Mouse (Mus musculus): ENCODE results near the gene Acan. TPM values are rescaled to one million over a fixed set of nuclear protein-coding genes. Genes with fewer than 3 reads are reported as not detected.

Gene Acan
- total and polyA plus RNA-seq, 3 experiments: not detected

- Histone ChIP-seq H3K36me3 (ENCODE audit: control insufficient read depth in 1 of 2, insufficient read depth in 2 of 2, low read length in 2 of 2) (no peaks in the 10 kb centered on the region), H3K27ac (ENCODE audit: control insufficient read depth, low read depth, low read length) (no peak overlapping the region), H3K27me3 (ENCODE audit: control insufficient read depth in 1 of 2, insufficient read depth in 2 of 2, low read length in 2 of 2) (peaks cover 0 to 1% of the 10 kb centered on the region in 2 experiments; a peak in 3 of 4 replicates), H3K79me2 (ENCODE audit: control insufficient read depth, insufficient read depth, low read length, poor library complexity) (no peaks in the 10 kb centered on the region), H3K4me1 (ENCODE audit: control insufficient read depth in 1 of 2, insufficient read depth in 2 of 2, low read length in 2 of 2) (no peaks in the 10 kb centered on the region), H3K9me3 (replicated peaks; ENCODE audit: insufficient read depth, low read length) (no peaks in the 10 kb centered on the region), H3K4me3 (ENCODE audit: control insufficient read depth in 1 of 2, insufficient read depth in 1 of 2, low read depth in 2 of 2, low read length in 2 of 2) (no peak overlapping the region), H3K9ac (ENCODE audit: control insufficient read depth, low read depth, low read length, poor library complexity, severe bottlenecking) (no peak overlapping the region)
- TF ChIP-seq GATA1 (IDR thresholded peaks at IDR 0.05; ENCODE audit: low read depth, low read length): no peak
- no peak for TF ChIP-seq CHD2 (IDR thresholded peaks at IDR 0.05; ENCODE audit: low read length)
- no peak for TF ChIP-seq MYC (IDR thresholded peaks at IDR 0.05; ENCODE audit: low read depth, low read length)
- TF ChIP-seq POLR2AphosphoS2 (IDR thresholded peaks at IDR 0.05; ENCODE audit: low read length): no peak
- TF ChIP-seq CTCF (IDR thresholded peaks at IDR 0.05 in 2 of 3, conservative IDR thresholded peaks at IDR 0.05 in 1 of 3; ENCODE audit: control insufficient read depth in 1 of 3, insufficient read depth in 1 of 3, low read depth in 2 of 3, low read length in 3 of 3, poor library complexity in 1 of 3, severe bottlenecking in 1 of 3): no peak
- TF ChIP-seq MXI1 (IDR thresholded peaks at IDR 0.05; ENCODE audit: low read depth, low read length): no peak
- no peak for TF ChIP-seq NELFE (IDR thresholded peaks at IDR 0.05; ENCODE audit: low read depth, low read length)
- no peak for TF ChIP-seq USF1 (IDR thresholded peaks at IDR 0.05; ENCODE audit: low read depth, low read length)
- DNase-seq (ENCODE audit: low read depth, low spot score): no peak
Observed at GRCm38 (mm10) chr7:79052081-79052480, 1.2 kb upstream of the Acan start.

DNA sequence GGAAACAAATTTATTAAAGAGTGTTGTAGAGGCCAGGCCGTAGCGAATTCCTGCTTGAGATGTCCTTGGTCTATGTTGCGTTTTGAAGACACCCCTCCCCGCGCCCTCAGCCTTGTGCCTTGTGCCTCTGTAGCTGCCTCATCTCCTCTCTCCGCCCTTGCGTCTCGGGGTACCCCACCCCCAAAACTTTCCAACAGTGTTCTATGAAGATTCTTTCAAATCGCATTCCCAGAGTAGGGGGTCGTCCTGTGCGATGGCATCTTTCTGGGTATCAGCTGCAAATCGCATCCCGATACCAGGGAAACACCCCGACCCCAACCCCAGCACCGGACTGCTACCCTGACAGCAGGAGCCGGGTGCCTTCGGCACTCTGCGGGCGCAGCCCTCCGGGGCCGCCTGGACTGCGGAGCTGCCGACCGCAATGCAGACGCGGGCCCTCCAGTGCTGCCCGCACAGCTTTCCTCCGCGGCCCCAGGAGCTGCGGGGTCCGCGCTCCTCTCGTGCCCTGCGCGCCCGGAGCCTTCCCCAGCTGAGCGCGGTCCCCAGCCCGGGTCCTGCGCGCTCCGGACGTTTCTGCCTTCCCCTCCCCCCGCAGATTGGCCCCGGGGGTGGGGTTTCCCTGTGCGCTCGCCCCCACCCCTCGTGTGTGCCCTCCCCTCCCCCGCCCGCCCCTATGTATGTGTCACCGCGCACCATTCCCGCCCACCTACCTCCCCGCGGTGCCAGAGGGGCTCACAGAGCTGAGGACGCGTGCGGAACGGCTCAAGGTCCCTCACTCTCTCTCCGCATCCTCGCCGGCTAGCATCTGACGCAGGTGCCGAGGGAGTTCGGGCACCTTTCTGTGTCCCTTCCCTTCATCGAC lies 531 bp upstream of the Acan start:
- H3K9me3 ChIP-seq (replicated peaks; ENCODE audit: insufficient read depth, low read length): no peaks in the 10 kb centered on the region
- no peak for DNase-seq (ENCODE audit: low read depth, low spot score)
- no peak overlapping the region for H3K9ac ChIP-seq (ENCODE audit: control insufficient read depth, low read depth, low read length, poor library complexity, severe bottlenecking)
- no peaks in the 10 kb centered on the region for H3K36me3 ChIP-seq (ENCODE audit: control insufficient read depth in 1 of 2, insufficient read depth in 2 of 2, low read length in 2 of 2)
- TF ChIP-seq USF1 (IDR thresholded peaks at IDR 0.05; ENCODE audit: low read depth, low read length) (no peak), RCOR1 (IDR thresholded peaks at IDR 0.05; ENCODE audit: low read depth, low read length) (no peak), MEF2A (IDR thresholded peaks at IDR 0.05; ENCODE audit: extremely low read depth, insufficient replicate concordance, low read depth, low read length, poor library complexity, severe bottlenecking) (no peak), ETS1 (IDR thresholded peaks at IDR 0.05; ENCODE audit: low read depth, low read length) (no peak), ZKSCAN1 (IDR thresholded peaks at IDR 0.05; ENCODE audit: low read depth, low read length) (no peak), NELFE (IDR thresholded peaks at IDR 0.05; ENCODE audit: low read depth, low read length) (no peak), MAFK (IDR thresholded peaks at IDR 0.05; ENCODE audit: borderline replicate concordance, low read depth, low read length) (no peak)
- peaks cover 0 to 1% of the 10 kb centered on the region in 2 experiments; a peak in 3 of 4 replicates for H3K27me3 ChIP-seq (ENCODE audit: control insufficient read depth in 1 of 2, insufficient read depth in 2 of 2, low read length in 2 of 2)
- no peaks in the 10 kb centered on the region for H3K4me1 ChIP-seq (ENCODE audit: control insufficient read depth in 1 of 2, insufficient read depth in 2 of 2, low read length in 2 of 2)
- H3K27ac ChIP-seq (ENCODE audit: control insufficient read depth, low read depth, low read length): no peak overlapping the region
- H3K4me3 ChIP-seq (ENCODE audit: control insufficient read depth in 1 of 2, insufficient read depth in 1 of 2, low read depth in 2 of 2, low read length in 2 of 2): no peak overlapping the region
- H3K79me2 ChIP-seq (ENCODE audit: control insufficient read depth, insufficient read depth, low read length, poor library complexity): no peaks in the 10 kb centered on the region

GRCm38 (mm10) chr7:79054111-79054510 lies 828 bp downstream of the Acan start:
- Histone ChIP-seq H3K4me1 (ENCODE audit: control insufficient read depth in 1 of 2, insufficient read depth in 2 of 2, low read length in 2 of 2) (no peaks in the 10 kb centered on the region), H3K79me2 (ENCODE audit: control insufficient read depth, insufficient read depth, low read length, poor library complexity) (no peaks in the 10 kb centered on the region), H3K27ac (ENCODE audit: control insufficient read depth, low read depth, low read length) (no peak overlapping the region), H3K36me3 (ENCODE audit: control insufficient read depth in 1 of 2, insufficient read depth in 2 of 2, low read length in 2 of 2) (no peaks in the 10 kb centered on the region), H3K9ac (ENCODE audit: control insufficient read depth, low read depth, low read length, poor library complexity, severe bottlenecking) (no peak overlapping the region), H3K27me3 (ENCODE audit: control insufficient read depth in 1 of 2, insufficient read depth in 2 of 2, low read length in 2 of 2) (peaks cover 0 to 1% of the 10 kb centered on the region in 2 experiments; a peak in 3 of 4 replicates), H3K4me3 (ENCODE audit: control insufficient read depth in 1 of 2, insufficient read depth in 1 of 2, low read depth in 2 of 2, low read length in 2 of 2) (no peak overlapping the region), H3K9me3 (replicated peaks; ENCODE audit: insufficient read depth, low read length) (no peaks in the 10 kb centered on the region)
- TF ChIP-seq MAFK (IDR thresholded peaks at IDR 0.05; ENCODE audit: borderline replicate concordance, low read depth, low read length) (no peak), MYB (IDR thresholded peaks at IDR 0.05; ENCODE audit: low read depth, low read length) (no peak), USF2 (IDR thresholded peaks at IDR 0.05; ENCODE audit: borderline replicate concordance in 1 of 2, insufficient read depth in 1 of 2, low read depth in 1 of 2, low read length in 2 of 2) (no peak), MEF2A (IDR thresholded peaks at IDR 0.05; ENCODE audit: extremely low read depth, insufficient replicate concordance, low read depth, low read length, poor library complexity, severe bottlenecking) (no peak), UBTF (IDR thresholded peaks at IDR 0.05; ENCODE audit: borderline replicate concordance, insufficient read depth, low read depth, low read length) (no peak)
- DNase-seq (ENCODE audit: low read depth, low spot score): no peak
